Mouse (Mus musculus): ENCODE measurements around the gene Olfr1440. TPM values are rescaled to one million over a fixed set of nuclear protein-coding genes. Genes with fewer than 3 reads are reported as not detected.

Olfr1440 gene
- polyA plus RNA-seq (2014; fragmentation: Nextera tagmentation; extraction: Ambion mirVana), result not detected in 2 replicates

- no peak within 1 kb of the TSS for H3K27ac ChIP-seq (ENCODE audit: low read depth, low read length)
- no peak within 1 kb of the TSS for H3K4me3 ChIP-seq (ENCODE audit: low read depth, low read length)
- ATAC-seq (ENCODE audit: low FRiP score), result no peak
- DNase-seq (ENCODE audit: low spot score, missing footprints), result no peak
- no peaks in the 10 kb centered on the region for H3K4me1 ChIP-seq (ENCODE audit: control insufficient read depth, insufficient read depth, low read length)
- 87% methylated on average over 2 of the region's 2 CpGs for WGBS
- H3K9ac ChIP-seq (ENCODE audit: low read length), result no peak within 1 kb of the TSS
- no peaks in the 10 kb centered on the region for H3K9me3 ChIP-seq (ENCODE audit: control insufficient read depth, low read length)
- no peak within 1 kb of the TSS for H3K4me2 ChIP-seq
- H3K27me3 ChIP-seq (ENCODE audit: control insufficient read depth, insufficient read depth, low read length), result no peaks in the 10 kb centered on the region
- no peaks in the 10 kb centered on the region for H3K36me3 ChIP-seq (ENCODE audit: control insufficient read depth, insufficient read depth, low read length)
Measured at GRCm38 (mm10) chr19:12386979-12387378, at the start of gene Olfr1440. TSS of gene Olfr1440 (plus strand) at chr19:12387279.

DNA sequence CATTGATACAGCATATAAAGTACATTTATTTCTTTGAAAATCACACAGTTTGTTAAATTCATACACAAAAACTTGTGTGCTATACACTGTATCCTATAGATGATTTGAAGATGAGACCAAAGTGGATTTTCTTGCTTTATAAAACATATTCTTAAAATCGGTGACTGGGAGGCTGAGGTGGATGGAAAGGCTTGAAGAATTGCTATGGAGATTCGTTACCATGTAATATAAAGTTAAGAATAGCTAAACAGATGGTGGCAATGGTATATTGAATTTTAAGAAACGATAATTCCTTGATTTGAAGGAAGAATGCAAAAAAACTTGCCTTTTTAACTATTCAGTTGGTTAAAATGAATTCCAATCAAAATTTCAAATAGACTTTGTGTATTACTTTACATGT, 14.1 kb upstream of the Olfr1440 start:
- no peaks in the 10 kb centered on the region for H3K9me3 ChIP-seq (ENCODE audit: control insufficient read depth, low read length)
- DNase-seq (ENCODE audit: low spot score, missing footprints), result no peak
- ATAC-seq (ENCODE audit: low FRiP score), result no peak
- WGBS, result 78% methylated on average over 3 of the region's 3 CpGs
- no peak overlapping the region for H3K27ac ChIP-seq (ENCODE audit: low read depth, low read length)
- no peak overlapping the region for H3K4me3 ChIP-seq (ENCODE audit: low read depth, low read length)
- no peak overlapping the region for H3K4me2 ChIP-seq
- no peaks in the 10 kb centered on the region for H3K4me1 ChIP-seq (ENCODE audit: control insufficient read depth, insufficient read depth, low read length)
- no peaks in the 10 kb centered on the region for H3K27me3 ChIP-seq (ENCODE audit: control insufficient read depth, insufficient read depth, low read length)
- no peaks in the 10 kb centered on the region for H3K36me3 ChIP-seq (ENCODE audit: control insufficient read depth, insufficient read depth, low read length)
- H3K9ac ChIP-seq (ENCODE audit: low read length), result no peak overlapping the region

DNA sequence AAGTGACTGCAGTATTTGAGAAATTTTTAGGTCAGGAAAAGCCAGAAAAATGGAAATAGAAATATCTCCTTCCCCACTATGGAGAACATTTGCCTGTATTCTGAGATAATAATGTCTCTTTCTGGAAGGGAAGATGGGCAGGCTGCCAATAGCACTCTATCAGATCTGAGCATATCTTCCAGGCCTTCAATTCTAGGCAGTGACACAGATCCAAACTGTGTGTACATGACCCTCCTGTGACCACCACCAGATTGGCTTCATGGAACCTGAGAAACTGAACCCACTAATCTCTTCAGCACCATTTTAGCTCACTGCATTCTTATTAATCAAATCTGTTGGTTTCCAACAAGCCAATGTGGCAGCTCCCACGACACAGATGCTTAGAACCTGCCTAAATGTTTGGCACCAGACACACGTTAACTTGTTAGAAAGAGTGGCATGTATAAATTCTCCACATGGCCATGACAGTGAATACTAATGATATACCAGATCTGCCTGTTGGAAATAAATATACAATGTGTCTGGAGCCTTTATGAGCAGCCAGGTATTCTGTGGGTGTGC, 12.5 kb upstream of the Olfr1440 start:
- H3K4me3 ChIP-seq (ENCODE audit: low read depth, low read length), result no peak overlapping the region
- no peaks in the 10 kb centered on the region for H3K36me3 ChIP-seq (ENCODE audit: control insufficient read depth, insufficient read depth, low read length)
- DNase-seq (ENCODE audit: low spot score, missing footprints) (no peak), ATAC-seq (ENCODE audit: low FRiP score) (no peak)
- H3K9ac ChIP-seq (ENCODE audit: low read length), result no peak overlapping the region
- H3K9me3 ChIP-seq (ENCODE audit: control insufficient read depth, low read length), result no peaks in the 10 kb centered on the region
- no peak overlapping the region for H3K4me2 ChIP-seq
- H3K27me3 ChIP-seq (ENCODE audit: control insufficient read depth, insufficient read depth, low read length), result no peaks in the 10 kb centered on the region
- H3K4me1 ChIP-seq (ENCODE audit: control insufficient read depth, insufficient read depth, low read length), result no peaks in the 10 kb centered on the region
- no peak overlapping the region for H3K27ac ChIP-seq (ENCODE audit: low read depth, low read length)
- 86% methylated on average over 2 of the region's 2 CpGs for WGBS

DNA sequence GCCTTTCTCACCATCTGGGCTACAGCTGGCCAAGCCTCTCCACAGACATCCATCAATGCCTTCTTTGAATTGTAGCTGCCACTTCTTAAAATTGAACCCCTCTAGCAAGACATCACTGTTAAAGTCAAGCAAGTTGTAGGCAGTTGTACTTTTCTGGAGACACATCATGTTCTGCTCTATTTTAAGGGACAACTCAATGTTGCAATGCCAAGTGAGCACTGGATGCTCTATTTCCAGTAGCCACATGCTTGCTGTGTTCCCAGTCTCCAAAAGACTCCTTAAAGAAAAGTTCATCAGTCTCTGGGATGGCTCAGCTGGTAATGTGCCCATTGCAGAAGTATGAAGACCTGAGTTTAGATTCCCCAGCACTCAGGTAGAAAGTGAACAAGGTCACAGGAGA, 26.7 kb downstream of the Olfr1440 start:
- Histone ChIP-seq H3K36me3 (ENCODE audit: control insufficient read depth, insufficient read depth, low read length) (no peaks in the 10 kb centered on the region), H3K9ac (ENCODE audit: low read length) (no peak overlapping the region), H3K9me3 (ENCODE audit: control insufficient read depth, low read length) (no peaks in the 10 kb centered on the region), H3K4me1 (ENCODE audit: control insufficient read depth, insufficient read depth, low read length) (no peaks in the 10 kb centered on the region), H3K4me2 (no peak overlapping the region), H3K27ac (ENCODE audit: low read depth, low read length) (no peak overlapping the region), H3K27me3 (ENCODE audit: control insufficient read depth, insufficient read depth, low read length) (no peaks in the 10 kb centered on the region), H3K4me3 (ENCODE audit: low read depth, low read length) (no peak overlapping the region)
- ATAC-seq (ENCODE audit: low FRiP score) (no peak), DNase-seq (ENCODE audit: low spot score, missing footprints) (no peak)

DNA sequence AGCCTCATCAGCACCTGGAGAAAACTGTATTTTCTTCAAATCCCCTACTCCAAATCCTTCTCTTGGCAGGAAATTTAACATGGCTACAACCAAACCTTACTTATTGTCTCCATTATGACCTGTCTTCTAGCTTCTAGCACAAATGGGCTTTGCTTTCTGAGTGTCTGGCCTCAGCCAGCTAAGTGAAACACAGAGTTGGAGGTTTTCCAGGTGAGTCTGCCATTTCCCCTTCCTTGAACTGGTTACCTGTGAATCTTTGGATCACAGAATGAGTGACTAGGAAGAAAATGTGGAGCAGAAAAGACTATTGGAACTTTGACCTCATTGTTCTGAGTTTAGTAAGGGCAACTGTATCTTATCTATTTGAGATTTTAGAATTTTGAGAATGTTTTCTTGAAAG, 30.3 kb downstream of the Olfr1440 start, which contains the start of gene Olfr1441:
TSS of gene Olfr1441 (plus strand) at position 73 of the 400 bp plus-strand sequence.
- H3K9ac ChIP-seq (ENCODE audit: low read length), result no peak within 1 kb of the TSS
- DNase-seq (ENCODE audit: low spot score, missing footprints), result no peak
- H3K4me1 ChIP-seq (ENCODE audit: control insufficient read depth, insufficient read depth, low read length), result no peaks in the 10 kb centered on the region
- H3K27me3 ChIP-seq (ENCODE audit: control insufficient read depth, insufficient read depth, low read length), result no peaks in the 10 kb centered on the region
- H3K4me3 ChIP-seq (ENCODE audit: low read depth, low read length), result no peak within 1 kb of the TSS
- no peak within 1 kb of the TSS for H3K27ac ChIP-seq (ENCODE audit: low read depth, low read length)
- H3K36me3 ChIP-seq (ENCODE audit: control insufficient read depth, insufficient read depth, low read length), result no peaks in the 10 kb centered on the region
- ATAC-seq (ENCODE audit: low FRiP score), result no peak
- H3K9me3 ChIP-seq (ENCODE audit: control insufficient read depth, low read length), result no peaks in the 10 kb centered on the region
- H3K4me2 ChIP-seq, result no peak within 1 kb of the TSS

DNA sequence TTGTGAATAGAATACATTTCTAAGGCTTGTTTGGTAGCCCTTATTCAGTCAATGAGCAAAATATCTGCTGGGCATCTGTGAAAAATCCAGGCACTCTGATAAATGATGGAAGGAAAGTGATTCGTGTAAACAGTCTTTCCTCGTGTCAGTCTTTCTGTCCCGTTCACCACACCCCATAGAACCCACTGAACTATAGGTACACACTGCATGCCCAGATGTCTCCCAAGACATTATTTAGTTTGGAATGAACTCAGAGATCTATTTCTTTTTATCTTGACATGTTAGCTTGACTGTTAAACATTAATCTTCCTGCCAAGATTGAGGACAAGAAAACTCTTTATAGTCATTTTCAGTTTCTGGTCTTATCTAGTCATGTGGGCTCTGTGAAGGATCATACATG, 31.2 kb downstream of the Olfr1440 start:
- no peak overlapping the region for H3K4me3 ChIP-seq (ENCODE audit: low read depth, low read length)
- DNase-seq (ENCODE audit: low spot score, missing footprints), result no peak
- H3K9ac ChIP-seq (ENCODE audit: low read length), result no peak overlapping the region
- ATAC-seq (ENCODE audit: low FRiP score), result no peak
- no peak overlapping the region for H3K27ac ChIP-seq (ENCODE audit: low read depth, low read length)
- H3K9me3 ChIP-seq (ENCODE audit: control insufficient read depth, low read length), result no peaks in the 10 kb centered on the region
- H3K4me1 ChIP-seq (ENCODE audit: control insufficient read depth, insufficient read depth, low read length), result no peaks in the 10 kb centered on the region
- H3K4me2 ChIP-seq, result no peak overlapping the region
- no peaks in the 10 kb centered on the region for H3K36me3 ChIP-seq (ENCODE audit: control insufficient read depth, insufficient read depth, low read length)
- no peaks in the 10 kb centered on the region for H3K27me3 ChIP-seq (ENCODE audit: control insufficient read depth, insufficient read depth, low read length)
- 88% methylated on average over 3 of the region's 3 CpGs for WGBS

DNA sequence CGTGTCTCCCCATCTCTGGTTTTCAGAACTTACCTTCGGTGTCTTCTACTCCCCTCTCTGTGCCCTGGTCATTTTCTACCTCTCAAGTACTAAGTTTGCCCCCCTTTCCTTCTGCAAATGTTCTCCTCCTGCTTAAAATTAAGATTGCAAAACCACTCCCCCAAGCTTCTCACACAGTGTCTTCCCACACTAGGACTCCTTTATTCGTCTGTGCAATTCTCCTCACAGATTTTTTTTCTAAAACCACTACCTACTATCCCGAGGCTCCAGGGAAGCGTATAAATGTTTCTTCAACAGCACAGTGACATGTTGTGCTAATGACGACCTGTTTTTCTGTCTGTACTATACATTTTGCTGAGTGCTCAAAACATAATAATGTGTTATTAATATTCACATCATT, 33.5 kb downstream of the Olfr1440 start:
- no peaks in the 10 kb centered on the region for H3K36me3 ChIP-seq (ENCODE audit: control insufficient read depth, insufficient read depth, low read length)

DNA sequence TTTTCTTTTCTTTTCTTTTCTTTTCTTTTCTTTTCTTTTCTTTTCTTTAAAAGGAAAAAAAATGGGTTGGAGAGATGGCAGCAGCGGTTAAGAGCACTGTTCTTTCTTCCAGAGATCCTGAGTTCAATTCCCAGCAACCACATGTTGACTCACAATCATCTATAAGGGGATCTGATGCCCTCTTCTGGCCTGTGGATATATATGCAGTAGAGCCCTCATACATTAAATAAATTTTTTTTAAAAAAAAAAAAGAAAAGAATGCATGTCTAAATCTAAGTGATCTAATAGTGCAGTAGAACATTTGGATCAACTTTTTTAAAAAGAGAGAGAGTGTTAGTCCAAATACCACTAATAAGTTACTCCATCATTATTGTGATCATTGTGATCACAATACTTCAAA, 34.6 kb downstream of the Olfr1440 start:
- Histone ChIP-seq H3K27me3 (ENCODE audit: control insufficient read depth, insufficient read depth, low read length) (no peaks in the 10 kb centered on the region), H3K9me3 (ENCODE audit: control insufficient read depth, low read length) (no peaks in the 10 kb centered on the region), H3K4me2 (no peak overlapping the region), H3K27ac (ENCODE audit: low read depth, low read length) (no peak overlapping the region), H3K9ac (ENCODE audit: low read length) (no peak overlapping the region), H3K4me3 (ENCODE audit: low read depth, low read length) (no peak overlapping the region), H3K36me3 (ENCODE audit: control insufficient read depth, insufficient read depth, low read length) (no peaks in the 10 kb centered on the region), H3K4me1 (ENCODE audit: control insufficient read depth, insufficient read depth, low read length) (no peaks in the 10 kb centered on the region)
- 70% methylated on average over 1 of the region's 1 CpGs for WGBS
- no peak for ATAC-seq (ENCODE audit: low FRiP score)
- no peak for DNase-seq (ENCODE audit: low spot score, missing footprints)

More for the DNA sequence above, 33.5 kb downstream of the Olfr1440 start:
- no peak overlapping the region for H3K4me3 ChIP-seq (ENCODE audit: low read depth, low read length)
- DNase-seq (ENCODE audit: low spot score, missing footprints), result no peak
- H3K9me3 ChIP-seq (ENCODE audit: control insufficient read depth, low read length), result no peaks in the 10 kb centered on the region
- no peak overlapping the region for H3K4me2 ChIP-seq
- no peak for ATAC-seq (ENCODE audit: low FRiP score)
- H3K9ac ChIP-seq (ENCODE audit: low read length), result no peak overlapping the region
- WGBS, result 82% methylated on average over 6 of the region's 6 CpGs
- no peaks in the 10 kb centered on the region for H3K4me1 ChIP-seq (ENCODE audit: control insufficient read depth, insufficient read depth, low read length)
- no peaks in the 10 kb centered on the region for H3K27me3 ChIP-seq (ENCODE audit: control insufficient read depth, insufficient read depth, low read length)
- no peak overlapping the region for H3K27ac ChIP-seq (ENCODE audit: low read depth, low read length)

GRCm38 (mm10) chr19:12427101-12427500, 40.0 kb downstream of the Olfr1440 start:
- no peak overlapping the region for H3K4me3 ChIP-seq (ENCODE audit: low read depth, low read length)
- DNase-seq (ENCODE audit: low spot score, missing footprints) (no peak), ATAC-seq (ENCODE audit: low FRiP score) (no peak)
- 91% methylated on average over 5 of the region's 5 CpGs for WGBS
- H3K27me3 ChIP-seq (ENCODE audit: control insufficient read depth, insufficient read depth, low read length), result no peaks in the 10 kb centered on the region
- no peak overlapping the region for H3K9ac ChIP-seq (ENCODE audit: low read length)
- no peak overlapping the region for H3K27ac ChIP-seq (ENCODE audit: low read depth, low read length)
- no peaks in the 10 kb centered on the region for H3K9me3 ChIP-seq (ENCODE audit: control insufficient read depth, low read length)
- no peak overlapping the region for H3K4me2 ChIP-seq
- H3K4me1 ChIP-seq (ENCODE audit: control insufficient read depth, insufficient read depth, low read length), result no peaks in the 10 kb centered on the region
- no peaks in the 10 kb centered on the region for H3K36me3 ChIP-seq (ENCODE audit: control insufficient read depth, insufficient read depth, low read length)
